Comparison of ENCODE assay signal across 12 mouse cellular contexts in the genomic region with DNA sequence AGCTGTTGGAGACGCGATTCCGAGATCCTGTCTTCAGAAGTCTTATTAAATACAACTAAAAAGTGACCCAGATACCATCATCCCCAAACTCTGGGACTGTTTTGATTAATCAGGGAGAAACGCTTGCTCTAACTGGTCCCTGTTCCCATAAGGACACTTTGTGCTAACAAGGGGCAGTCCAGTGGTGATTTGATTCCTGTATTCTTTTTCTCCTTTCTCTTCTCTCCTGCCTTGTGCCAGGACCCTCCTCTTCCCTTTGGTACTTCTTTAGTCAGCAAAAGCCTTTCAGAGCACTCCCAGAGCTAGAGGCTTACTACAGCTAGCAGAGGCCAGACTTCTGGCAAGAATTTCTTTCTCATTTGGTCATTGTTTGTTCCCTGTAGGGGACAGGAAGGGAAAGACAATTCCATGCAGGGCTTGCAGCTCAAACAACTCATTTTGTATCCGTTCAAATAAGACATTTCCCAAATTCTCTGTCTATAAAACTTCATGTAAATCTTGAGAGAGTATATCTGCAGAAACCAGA.
A peak's percentile ranks its signal among the peaks of the same experiment; 100 is the strongest.
DNase-seq lines count a peak whose midpoint lies in the region; ATAC-seq and TF ChIP-seq lines count a peak whose summit lies in the region.
"Had no signal": no experiment of that assay in that cellular context is flagged by ENCODE, and none has a peak within 500 bp of the region (broad histone marks: within the 10 kb centered on the region; RNA-seq: fewer than 3 reads in every experiment).

No protein-coding gene starts in this region.

- TF ChIP-seq CTCF in lung, embryonic 14.5 days (IDR thresholded peaks at IDR 0.05; ENCODE audit: low read depth): no peak
- no peak for TF ChIP-seq CTCF in lung, adult 2 months (IDR thresholded peaks at IDR 0.05; ENCODE audit: insufficient read depth, low read length)

- WGBS in heart, embryonic 15.5 days: 53% methylated on average over 5 of the region's 5 CpGs
- 25% methylated on average over 5 of the region's 5 CpGs for WGBS in lung, embryonic 14.5 days
- WGBS in lung, adult 2 months: 26% methylated on average over 5 of the region's 5 CpGs
- WGBS in embryonic facial prominence, embryonic 14.5 days: 23% methylated on average over 5 of the region's 5 CpGs

- DNase-seq in heart, postnatal 25 days (ENCODE audit: low spot score): no peak
- DNase-seq in lung, embryonic 14.5 days: peak; percentile 77
- no peak for DNase-seq in lung, adult 2 months
- DNase-seq in embryonic facial prominence, embryonic 14.5 days (ENCODE audit: low spot score): peak; percentile 65
- DNase-seq in lung, postnatal 36 days: peak; percentile 3
- no peak for DNase-seq in thymus, postnatal 25 days
- DNase-seq: kidney, adult 11 months; right cerebral cortex, postnatal 25 days; thymus, postnatal 14 days had no signal

- ATAC-seq in heart, embryonic 15.5 days (replicated peaks; ENCODE audit: insufficient number of reproducible peaks, insufficient read depth, low FRiP score, low read depth): no peak
- ATAC-seq in lung, embryonic 14.5 days (ENCODE audit: insufficient read depth): peak; percentile 42; the same call in 1 of the 2 replicates
- no peak for ATAC-seq in embryonic facial prominence, embryonic 14.5 days (ENCODE audit: low read depth)
- ATAC-seq in activated CD4-positive, CD25-positive, alpha-beta regulatory T cell, adult 4 months: no peak

- H3K9me3 ChIP-seq in heart, embryonic 15.5 days (replicated peaks): no peaks in the 10 kb centered on the region
- no peaks in the 10 kb centered on the region for H3K9me3 ChIP-seq in lung, embryonic 14.5 days (ENCODE audit: low read depth, low read length)
- no peaks in the 10 kb centered on the region for H3K9me3 ChIP-seq in embryonic facial prominence, embryonic 14.5 days (ENCODE audit: control insufficient read depth, low read length)
- H3K9me3 ChIP-seq: neural tube, embryonic 12.5 days had no signal

- H3K4me2 ChIP-seq in heart, embryonic 15.5 days: no peak overlapping the region
- H3K4me2 ChIP-seq in lung, embryonic 14.5 days: peak overlapping the region; percentile 7; the same call in 1 of the 2 replicates
- no peak overlapping the region; the same call in 1 of the 2 replicates for H3K4me2 ChIP-seq in embryonic facial prominence, embryonic 14.5 days (ENCODE audit: low read depth, low read length)
- H3K4me2 ChIP-seq: neural tube, embryonic 12.5 days had no signal

- H3K36me3 ChIP-seq in heart, embryonic 15.5 days: no peaks in the 10 kb centered on the region
- H3K36me3 ChIP-seq in lung, embryonic 14.5 days (ENCODE audit: insufficient read depth): no peaks in the 10 kb centered on the region
- H3K36me3 ChIP-seq in embryonic facial prominence, embryonic 14.5 days (ENCODE audit: control insufficient read depth, insufficient read depth, low read length): no peaks in the 10 kb centered on the region
- H3K36me3 ChIP-seq: neural tube, embryonic 12.5 days had no signal

- H3K27ac ChIP-seq in heart, embryonic 15.5 days: peak overlapping the region; percentile 37
- H3K27ac ChIP-seq in lung, embryonic 14.5 days (ENCODE audit: low read depth): peak overlapping the region; percentile 72
- H3K27ac ChIP-seq in embryonic facial prominence, embryonic 14.5 days (replicated peaks; ENCODE audit: low read depth, low read length): peak overlapping the region; percentile 70
- H3K27ac ChIP-seq: neural tube, embryonic 12.5 days had no signal

- TF ChIP-seq POLR2A in lung, adult 2 months (IDR thresholded peaks at IDR 0.05; ENCODE audit: borderline replicate concordance, extremely low read depth, low read depth, low read length): no peak

- H3K27me3 ChIP-seq in heart, embryonic 15.5 days: no peaks in the 10 kb centered on the region
- H3K27me3 ChIP-seq in lung, embryonic 14.5 days (ENCODE audit: insufficient read depth, low read length): no peaks in the 10 kb centered on the region
- no peaks in the 10 kb centered on the region for H3K27me3 ChIP-seq in embryonic facial prominence, embryonic 14.5 days (replicated peaks; ENCODE audit: control insufficient read depth, insufficient read depth, low read length)
- H3K27me3 ChIP-seq: neural tube, embryonic 12.5 days had no signal

- intact Hi-C loops in heart, postnatal 25 days (cut with DNase I): no loop called here

- H3K9ac ChIP-seq in heart, embryonic 15.5 days: no peak overlapping the region
- 0 out of 2 replicates have a peak overlapping the region, but pooled peaks have one; percentile 6 for H3K9ac ChIP-seq in lung, embryonic 14.5 days
- H3K9ac ChIP-seq in embryonic facial prominence, embryonic 14.5 days (ENCODE audit: low read depth, low read length): no peak overlapping the region
- H3K9ac ChIP-seq: neural tube, embryonic 12.5 days had no signal

- peaks cover 3% of the 10 kb centered on the region for H3K4me1 ChIP-seq in heart, embryonic 15.5 days (replicated peaks)
- H3K4me1 ChIP-seq in lung, embryonic 14.5 days (ENCODE audit: insufficient read depth): peaks cover 13% of the 10 kb centered on the region
- peaks cover 2% of the 10 kb centered on the region; the same call in 1 of the 2 replicates for H3K4me1 ChIP-seq in lung, adult 2 months (ENCODE audit: control insufficient read depth, insufficient read depth, low read length)
- peaks cover 19% of the 10 kb centered on the region; the same call in 1 of the 2 replicates for H3K4me1 ChIP-seq in embryonic facial prominence, embryonic 14.5 days (ENCODE audit: control insufficient read depth, insufficient read depth, low read length)
- H3K4me1 ChIP-seq: neural tube, embryonic 12.5 days had no signal

- no peak overlapping the region for H3K4me3 ChIP-seq in heart, embryonic 15.5 days
- no peak overlapping the region for H3K4me3 ChIP-seq in lung, embryonic 14.5 days (ENCODE audit: low read depth, low read length)
- H3K4me3 ChIP-seq in lung, adult 2 months (replicated peaks; ENCODE audit: extremely low read depth, low read depth, low read length): no peak overlapping the region
- no peak overlapping the region for H3K4me3 ChIP-seq in embryonic facial prominence, embryonic 14.5 days (ENCODE audit: low read depth, low read length)
- H3K4me3 ChIP-seq: neural tube, embryonic 12.5 days had no signal

Comparison
In these comparisons a context has a peak if more than half of its experiments do, and no peak if none do; other contexts are left out.
1. DNase-seq: peak in lung, embryonic 14.5 days (single experiment), embryonic facial prominence, embryonic 14.5 days (single experiment) and lung, postnatal 36 days (single experiment); none in heart, postnatal 25 days (single experiment), lung, adult 2 months (single experiment) and thymus, postnatal 25 days (single experiment).
2. Peak in every context shown above with its lines, with median percentiles within 50 percentile points of each other: H3K27ac ChIP-seq.